Mouse (Mus musculus) liver, adult 2 months (tissue): ENCODE data around the gene Crct1. TPM values are rescaled to one million over a fixed set of nuclear protein-coding genes. Genes with fewer than 3 reads are reported as not detected.

Experiments used
- DNase-seq: peaks from one replicate; pipeline ENCODE4 v3.0.0-alpha.2; 2011; ENCODE audit warnings: low read depth, low spot score; ENCODE audit errors: extremely low read depth
- H3K27ac ChIP-seq: fragments of 200-500 bp; replicated peaks from 2 replicates; pipeline ENCODE4 v1.5.1; 2012; ENCODE audit warnings: low read depth, mild to moderate bottlenecking, control low read depth, inconsistent platforms, low read length; ENCODE audit not compliant: insufficient read depth
- H3K27me3 ChIP-seq: fragments of 200-500 bp; 2 replicates; pipeline ENCODE4 v1.6.1; 2012; ENCODE audit warnings: mild to moderate bottlenecking, moderate library complexity, low read length, inconsistent platforms; ENCODE audit not compliant: control insufficient read depth, insufficient read depth
- H3K36me3 ChIP-seq: fragments of 200-500 bp; 2 replicates; pipeline ENCODE4 v1.6.1; 2012; ENCODE audit warnings: low read length, inconsistent platforms; ENCODE audit not compliant: control insufficient read depth, insufficient read depth
- H3K4me1 ChIP-seq: fragments of 200-500 bp; 2 replicates; pipeline ENCODE4 v1.6.1; 2011; ENCODE audit warnings: low read length; ENCODE audit not compliant: control insufficient read depth, insufficient read depth
- H3K4me3 ChIP-seq: fragments of 200-500 bp; 2 replicates; pipeline ENCODE4 v1.5.1; 2011; ENCODE audit warnings: low read depth, mild to moderate bottlenecking, control low read depth, low read length, moderate library complexity; ENCODE audit not compliant: insufficient read depth
- H3K79me2 ChIP-seq: fragments of 200-500 bp; 2 replicates; pipeline ENCODE4 v1.6.1; 2012; ENCODE audit warnings: inconsistent platforms, mild to moderate bottlenecking, low read length, moderate library complexity; ENCODE audit not compliant: control insufficient read depth, insufficient read depth
- H3K9ac ChIP-seq: fragments of 200-500 bp; 2 replicates; pipeline ENCODE4 v1.6.1; 2012; ENCODE audit warnings: low read depth, mild to moderate bottlenecking, control low read depth, inconsistent platforms, low read length
- CTCF ChIP-seq: fragments of 200-500 bp; IDR thresholded peaks from 2 replicates; pipeline ENCODE4 v1.5.1; 2011; ENCODE audit warnings: low read depth, low read length, control low read depth
- POLR2A ChIP-seq: fragments of 200-500 bp; IDR thresholded peaks from 2 replicates; pipeline ENCODE4 v1.6.1; 2011; ENCODE audit warnings: low read length, control low read depth; ENCODE audit not compliant: insufficient read depth; ENCODE audit errors: extremely low read depth
- WGBS: fragments of 180-500 bp; shearing (Covaris S2); methylation state at CpG from one replicate; pipeline ENCODE4 v1.1.7; 2018; 5-methylcytosine and 5-hydroxymethylcytosine counted together
- polyA plus RNA-seq: library from polyadenylated mRNA; depleted of rRNA; stranded (reverse); fragments of >200 nt; gene quantifications from 2 replicates; pipeline ENCODE4 v1.2.3, GENCODE M21; 2012
- total RNA-seq: library from RNA; depleted of rRNA; stranded (reverse); fragments of >200 nt; gene quantifications from 2 replicates; pipeline ENCODE4 v1.2.3, GENCODE M21; 2014

Gene Crct1
- total and polyA plus RNA-seq, 2 experiments, result not detected

GRCm38 (mm10) chr3:93023411-93024184, 8.1 kb upstream of the Crct1 start:
- no peak for DNase-seq
- Histone ChIP-seq H3K9ac (no peak overlapping the region), H3K79me2 (no peaks in the 10 kb centered on the region), H3K4me3 (no peak overlapping the region), H3K36me3 (no peaks in the 10 kb centered on the region), H3K27me3 (no peaks in the 10 kb centered on the region; the same call in 1 of the 2 replicates), H3K4me1 (no peaks in the 10 kb centered on the region), H3K27ac (no peak overlapping the region)
- 76% methylated on average over 3 of the region's 3 CpGs for WGBS
- TF ChIP-seq CTCF (no peak), POLR2A (no peak)

- DNase-seq, result no peak
- no peaks in the 10 kb centered on the region for H3K79me2 ChIP-seq
- H3K27me3 ChIP-seq, result no peaks in the 10 kb centered on the region; the same call in 1 of the 2 replicates
- no peaks in the 10 kb centered on the region for H3K36me3 ChIP-seq
- no peak overlapping the region for H3K4me3 ChIP-seq
- WGBS, result 84% methylated on average over 1 of the region's 1 CpGs
- no peaks in the 10 kb centered on the region for H3K4me1 ChIP-seq
- TF ChIP-seq POLR2A (no peak), CTCF (no peak)
- H3K9ac ChIP-seq, result no peak overlapping the region
- H3K27ac ChIP-seq, result no peak overlapping the region
Observed at GRCm38 (mm10) chr3:93021171-93021570, 5.7 kb upstream of the Crct1 start.

- TF ChIP-seq CTCF (no peak), POLR2A (no peak)
- H3K4me3 ChIP-seq, result no peak within 1 kb of the TSS
- H3K4me1 ChIP-seq, result no peaks in the 10 kb centered on the region
- no peak within 1 kb of the TSS for H3K27ac ChIP-seq
- no peak for DNase-seq
- no peaks in the 10 kb centered on the region for H3K79me2 ChIP-seq
- WGBS, result 93% methylated on average over 2 of the region's 2 CpGs
- no peaks in the 10 kb centered on the region for H3K36me3 ChIP-seq
- no peak within 1 kb of the TSS for H3K9ac ChIP-seq
- H3K27me3 ChIP-seq, result no peaks in the 10 kb centered on the region
Observed at GRCm38 (mm10) chr3:93018960-93019359, 3.5 kb upstream of the Crct1 start, which contains the start of gene Lce1m. Lce1m (minus strand) TSS chr3:93019060.

- no peak for DNase-seq
- H3K4me1 ChIP-seq, result no peaks in the 10 kb centered on the region
- no peak overlapping the region for H3K9ac ChIP-seq
- no peaks in the 10 kb centered on the region for H3K27me3 ChIP-seq
- no peak for TF ChIP-seq POLR2A
- TF ChIP-seq CTCF, result no peak
- H3K4me3 ChIP-seq, result no peak overlapping the region
- no peak overlapping the region for H3K27ac ChIP-seq
- WGBS, result 42% methylated on average over 5 of the region's 5 CpGs
- H3K79me2 ChIP-seq, result no peaks in the 10 kb centered on the region
- no peaks in the 10 kb centered on the region for H3K36me3 ChIP-seq
Observed at GRCm38 (mm10) chr3:93014871-93015270, 616 bp downstream of the Crct1 start.

- no peak overlapping the region for H3K9ac ChIP-seq
- no peak for TF ChIP-seq POLR2A
- H3K27ac ChIP-seq, result no peak overlapping the region
- no peaks in the 10 kb centered on the region for H3K4me1 ChIP-seq
- H3K36me3 ChIP-seq, result no peaks in the 10 kb centered on the region
- DNase-seq, result no peak
- no peaks in the 10 kb centered on the region for H3K79me2 ChIP-seq
- no peak overlapping the region for H3K4me3 ChIP-seq
- 1% methylated on average over 24 of the region's 24 CpGs for WGBS
- H3K27me3 ChIP-seq, result no peaks in the 10 kb centered on the region
Observed at GRCm38 (mm10) chr3:93014378-93014801, 1.1 kb downstream of the Crct1 start.

- no peaks in the 10 kb centered on the region; the same call in 1 of the 2 replicates for H3K27me3 ChIP-seq
- no peak for DNase-seq
- H3K27ac ChIP-seq, result no peak overlapping the region
- TF ChIP-seq CTCF, result no peak
- no peak for TF ChIP-seq POLR2A
- no peak overlapping the region for H3K4me3 ChIP-seq
- 70% methylated on average over 4 of the region's 4 CpGs for WGBS
- no peak overlapping the region for H3K9ac ChIP-seq
- H3K79me2 ChIP-seq, result no peaks in the 10 kb centered on the region
- no peaks in the 10 kb centered on the region for H3K36me3 ChIP-seq
- H3K4me1 ChIP-seq, result no peaks in the 10 kb centered on the region
Observed at GRCm38 (mm10) chr3:93002843-93003242, 12.6 kb downstream of the Crct1 start.
